Mouse (Mus musculus) retina, adult 2 months (tissue): ENCODE data around the gene Npdc1.
A peak's percentile ranks its signal among the peaks of the same experiment; 100 is the strongest.

Experiments used
- DNase-seq: peaks from one replicate; pipeline ENCODE4 v3.0.0-alpha.2; 2012; ENCODE audit warnings: low read depth, low spot score

The Npdc1 gene

DNA sequence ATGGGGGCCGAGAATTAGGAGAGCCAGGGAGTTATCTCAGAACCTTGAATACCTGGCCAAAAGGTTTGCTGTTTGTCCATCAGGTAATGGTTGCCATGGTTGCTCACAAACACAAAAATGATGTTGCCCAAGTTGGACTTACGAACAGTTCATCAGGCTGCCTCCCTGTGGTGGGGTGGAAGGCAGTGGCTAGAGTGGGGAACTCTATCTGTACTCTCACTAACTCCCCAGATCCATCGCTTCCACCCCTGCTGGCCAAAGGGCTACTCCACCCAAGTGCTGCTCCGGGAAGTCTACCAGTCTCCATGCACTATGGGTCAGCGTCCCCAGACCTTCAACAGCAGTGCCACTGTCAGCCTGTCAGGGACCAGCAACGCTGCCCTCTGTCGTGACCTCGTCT is at the start of gene Npdc1:
TSS of gene Npdc1 (plus strand) at position 301 of the 400 bp plus-strand sequence.
- DNase-seq = no peak

DNA sequence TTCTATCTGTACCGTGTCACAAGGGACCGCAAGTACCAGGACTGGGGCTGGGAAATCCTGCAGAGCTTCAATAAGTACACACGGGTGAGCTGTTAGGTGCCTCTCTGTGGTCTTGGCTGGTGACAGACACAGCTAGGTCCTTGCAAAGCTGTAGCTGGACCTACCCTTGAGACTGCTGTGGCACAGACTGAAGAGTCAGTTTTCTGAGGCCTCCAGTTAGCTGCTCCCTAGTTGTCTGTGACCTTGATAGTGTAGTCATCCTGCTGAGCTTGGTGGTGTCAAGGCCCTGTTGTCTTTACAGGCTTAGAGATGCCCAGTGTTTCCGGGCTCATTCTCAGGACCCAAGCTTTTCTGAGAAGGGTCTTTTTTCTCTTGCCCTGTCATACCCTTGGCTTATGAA is 49.7 kb upstream of the Npdc1 start:
- no peak for DNase-seq

DNA sequence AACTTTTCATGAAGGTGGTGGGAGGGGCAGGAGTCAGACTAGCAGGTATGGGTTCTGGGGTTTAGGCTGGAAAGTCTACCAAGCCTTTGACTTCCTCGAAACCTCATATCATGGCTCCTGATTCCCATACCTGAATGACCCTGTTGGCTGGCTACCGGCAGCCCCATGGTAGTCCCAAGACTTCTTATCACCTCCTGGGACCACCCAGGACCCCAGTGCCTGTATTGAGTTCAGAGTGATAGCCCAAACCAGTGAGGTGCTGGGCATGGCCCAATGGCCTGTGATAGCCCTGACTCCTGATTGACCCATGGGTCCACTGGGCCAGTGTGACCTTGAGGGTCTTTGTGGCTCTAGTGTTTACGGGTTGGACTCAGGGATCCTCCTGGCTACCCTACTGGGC is 48.5 kb upstream of the Npdc1 start:
- no peak for DNase-seq

DNA sequence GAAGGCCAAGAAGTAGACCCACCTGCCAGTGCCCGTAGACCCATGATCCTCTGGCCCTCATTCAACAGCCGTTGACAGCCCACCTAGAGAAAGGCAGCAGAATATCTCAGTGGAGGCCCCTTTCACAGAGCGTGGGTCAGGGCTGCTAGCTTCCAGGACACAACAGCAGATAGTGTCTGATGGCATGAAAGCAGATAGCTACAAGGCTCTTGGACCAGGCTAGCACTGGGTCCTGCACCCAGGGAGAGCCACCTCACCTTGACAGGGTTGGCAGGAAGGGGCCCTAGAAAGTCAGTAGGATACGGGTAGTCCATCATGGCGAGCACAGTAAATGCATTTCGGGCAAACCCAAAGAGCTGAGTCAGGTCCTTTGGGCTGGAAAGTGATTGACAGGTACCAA is 44.9 kb upstream of the Npdc1 start:
- DNase-seq = no peak

DNA sequence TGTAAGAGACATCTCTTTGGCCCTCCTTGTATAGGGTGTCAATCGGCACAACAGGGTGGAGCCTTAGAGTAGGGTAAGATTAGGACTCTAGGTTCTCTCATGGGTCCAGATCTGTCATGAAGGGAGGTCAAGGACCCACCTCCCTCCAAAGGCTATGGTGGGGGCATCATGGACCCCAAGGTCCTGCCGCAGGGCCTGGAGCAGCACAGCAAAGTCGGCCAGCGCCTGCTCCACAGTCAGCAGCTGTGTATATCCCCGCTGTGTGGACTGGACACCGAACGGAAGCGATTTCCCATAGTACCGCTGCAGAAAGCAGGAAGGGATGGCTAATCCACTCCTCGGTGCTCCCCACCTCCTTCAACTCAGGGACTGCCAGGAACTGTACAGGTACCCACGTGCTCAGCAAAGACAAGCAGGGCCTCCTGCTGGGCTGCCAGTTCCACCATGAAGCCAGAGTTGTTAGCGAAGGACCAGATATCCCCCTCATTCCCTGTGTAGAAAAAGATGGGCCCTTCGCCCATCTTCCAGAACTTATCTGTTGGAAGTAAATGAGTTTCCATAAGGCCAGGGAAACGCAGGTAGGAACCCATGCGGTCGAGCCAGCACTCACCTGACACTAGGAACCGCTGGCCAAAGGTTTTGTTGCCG is 43.6 kb upstream of the Npdc1 start:
- DNase-seq = no peak

DNA sequence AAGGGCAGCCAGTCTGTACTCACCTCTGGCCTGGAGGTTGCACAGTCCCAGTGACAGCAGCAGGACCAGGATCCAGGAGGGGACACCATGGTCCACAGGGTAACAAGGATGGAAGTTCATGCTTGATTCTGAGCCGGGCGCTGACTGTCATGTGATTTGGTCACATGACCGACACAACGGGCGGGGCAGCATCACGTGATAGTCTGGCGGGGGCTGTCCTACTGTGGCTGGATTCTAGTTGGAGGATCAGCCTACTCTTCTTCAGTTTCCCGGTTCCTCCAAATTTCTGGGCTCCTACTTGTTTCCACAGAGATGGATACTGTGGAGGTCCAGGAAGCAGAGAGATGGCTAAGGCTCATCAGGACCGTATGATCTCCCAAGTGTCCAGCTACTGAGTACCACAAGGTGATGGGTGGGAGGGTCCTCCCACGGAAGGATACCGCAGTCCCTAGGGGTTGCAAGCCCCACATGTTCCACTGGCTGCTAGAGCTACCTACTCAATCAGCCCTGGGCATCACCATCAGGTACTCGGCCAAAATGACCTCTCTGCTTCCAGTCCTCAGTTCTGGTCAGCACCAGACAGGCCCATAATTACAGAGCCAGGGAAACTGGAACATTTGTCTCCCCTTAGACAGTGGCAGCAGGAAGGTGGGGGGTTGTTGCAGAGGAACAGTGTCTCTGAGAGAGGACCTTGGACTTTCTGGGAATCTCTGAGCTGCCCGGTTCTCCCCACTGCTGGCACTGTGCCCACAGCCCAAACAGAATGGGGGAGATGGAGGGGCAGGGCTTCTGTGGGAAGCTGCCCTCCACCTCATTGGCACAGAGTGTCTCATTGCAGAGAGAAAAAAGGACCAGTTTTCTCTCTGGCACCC is 42.7 kb upstream of the Npdc1 start, which contains the start of gene Dpp7:
TSS of gene Dpp7 (minus strand) at position 152 of the 872 bp plus-strand sequence.
- peak; percentile 73 for DNase-seq

DNA sequence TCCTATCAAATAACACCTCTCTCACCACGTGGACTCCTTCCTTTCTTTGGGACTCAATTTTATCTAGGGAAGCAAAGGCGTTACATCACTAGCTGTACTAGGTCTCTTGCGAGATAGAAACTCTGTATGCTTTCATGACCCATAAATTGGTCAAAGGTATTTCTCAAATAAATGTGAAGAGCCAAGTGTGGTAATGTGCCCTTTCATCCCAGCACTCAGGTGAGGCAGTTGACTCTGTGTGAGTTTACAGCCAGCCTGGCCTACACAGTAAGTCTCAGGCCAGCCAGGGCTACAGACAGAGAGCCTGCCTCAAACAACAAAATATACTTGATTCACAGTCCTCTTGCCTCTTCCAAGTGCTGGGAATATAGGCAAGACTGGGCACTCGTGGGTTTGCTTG is 39.3 kb upstream of the Npdc1 start:
- no peak for DNase-seq

DNA sequence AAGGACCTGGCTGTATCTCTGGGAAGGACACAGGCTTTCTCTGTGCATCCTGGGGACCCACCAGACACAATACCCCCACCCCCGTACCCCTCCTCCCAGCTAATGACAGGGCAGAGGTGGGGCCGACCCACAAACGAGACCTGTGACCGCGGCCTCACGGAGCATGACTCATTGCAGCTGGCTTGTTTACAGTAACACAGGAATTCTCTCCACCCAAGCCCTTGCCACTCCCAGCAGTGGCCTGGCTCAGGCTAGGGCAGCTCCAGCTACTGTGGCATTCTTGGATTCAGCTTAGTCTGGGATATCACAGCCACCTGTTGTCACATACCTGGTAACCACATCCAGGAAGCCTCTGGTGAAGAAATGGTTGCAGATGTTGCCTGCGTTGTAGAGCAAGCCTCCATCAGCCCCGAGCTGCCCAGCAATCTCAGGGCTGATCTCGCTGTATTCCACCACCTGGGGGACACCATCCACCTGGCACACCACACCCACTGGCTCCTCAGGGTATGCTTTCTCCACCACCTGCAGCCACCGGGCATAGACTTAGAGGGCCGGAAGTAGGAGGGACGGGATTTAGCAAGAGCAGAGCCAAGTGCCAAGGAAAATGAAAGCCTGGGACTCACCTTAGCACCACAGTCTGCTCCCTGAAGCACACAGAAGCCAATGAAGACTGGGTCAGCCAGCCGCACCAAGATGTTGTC is 35.5 kb upstream of the Npdc1 start:
- DNase-seq = no peak

DNA sequence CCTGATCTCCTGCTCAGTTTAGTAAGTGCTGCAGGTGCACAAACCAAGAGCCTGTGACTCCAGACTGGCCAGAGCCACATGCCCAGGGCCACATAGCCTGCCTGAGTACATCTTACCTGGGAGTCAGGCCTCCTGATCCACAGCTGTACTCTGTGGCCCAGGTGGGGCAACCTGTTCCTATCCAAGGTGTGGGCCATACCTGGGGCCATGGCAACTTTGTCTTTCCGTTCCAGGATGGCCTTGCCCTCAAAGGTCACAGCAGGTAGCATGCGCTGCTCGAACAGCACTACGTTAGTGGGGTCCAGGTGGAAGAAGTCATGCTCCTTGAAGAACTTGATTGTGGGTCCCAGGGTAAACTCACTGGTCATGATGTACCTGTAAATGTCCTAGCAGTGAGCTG is 34.8 kb upstream of the Npdc1 start:
- no peak for DNase-seq

DNA sequence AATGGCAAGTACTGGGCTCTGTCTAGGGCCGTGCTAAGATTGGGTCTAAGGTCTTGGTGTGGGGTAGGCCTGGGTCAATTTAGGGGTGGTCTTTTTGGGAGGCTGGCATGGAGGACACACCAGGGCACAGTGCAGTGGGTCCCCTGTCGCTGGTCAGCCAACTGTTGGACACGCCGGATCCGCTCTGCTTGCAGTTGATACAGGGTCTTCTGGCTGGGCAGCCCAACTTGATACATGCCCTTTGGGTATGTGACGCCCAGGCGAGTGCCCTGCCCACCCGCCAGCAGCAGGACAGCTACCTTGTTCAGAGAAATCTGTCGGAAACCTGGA is 34.4 kb upstream of the Npdc1 start:
- no peak for DNase-seq

DNA sequence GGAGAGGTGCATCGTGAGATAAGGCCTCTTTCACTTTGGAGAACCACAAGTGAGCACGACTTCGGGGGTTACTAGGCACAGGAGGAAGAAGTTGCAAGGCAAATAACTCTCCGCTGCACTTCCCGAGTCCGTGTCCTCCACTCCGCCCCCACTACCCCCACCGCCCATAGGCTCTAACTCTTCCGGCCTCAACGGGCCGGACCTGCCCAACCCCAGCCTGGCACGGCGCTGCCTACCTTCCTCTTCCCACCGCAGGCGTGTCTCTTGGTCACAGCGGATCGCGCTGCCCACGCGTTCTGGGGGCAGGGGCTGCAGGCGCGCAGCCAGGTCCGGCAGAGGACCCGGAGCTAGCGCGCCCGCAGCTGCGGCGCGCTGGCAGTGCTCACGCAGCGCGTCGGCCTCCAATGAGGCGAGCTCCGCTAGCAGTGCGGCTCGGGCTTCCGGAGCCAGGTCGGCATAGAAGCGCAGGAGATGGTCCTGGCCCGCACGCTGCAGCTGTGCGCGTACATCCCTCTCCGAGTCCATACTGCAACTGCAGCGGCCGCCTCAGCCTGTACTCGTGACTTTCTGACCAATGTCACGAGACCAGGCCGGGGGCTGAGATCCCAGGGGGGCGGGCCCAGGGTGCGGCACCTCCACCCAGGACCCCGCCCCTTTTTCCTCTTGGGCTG is 33.9 kb upstream of the Npdc1 start, which contains the start of gene Uap1l1:
TSS of gene Uap1l1 (minus strand) at position 592 of the 671 bp plus-strand sequence.
- peak; percentile 23 for DNase-seq

DNA sequence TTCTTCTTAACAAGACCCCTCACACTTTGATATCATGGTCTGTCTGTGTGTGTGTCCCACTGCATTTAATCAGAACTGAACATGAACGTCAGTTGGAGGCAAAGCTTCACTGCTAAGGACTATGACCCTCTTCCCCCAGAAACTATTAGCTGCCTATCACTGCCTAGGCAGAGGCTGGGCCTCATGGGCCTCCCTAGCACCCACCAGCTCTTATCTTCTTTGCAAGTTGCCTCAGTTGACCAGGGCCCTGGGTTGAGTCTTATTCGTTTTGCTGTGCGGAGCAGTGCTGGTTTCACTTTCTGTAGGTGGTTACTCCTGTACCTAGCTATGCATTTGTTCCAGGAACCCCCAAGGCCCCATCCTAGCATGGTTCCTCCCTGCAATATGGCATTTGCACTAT is 29.2 kb upstream of the Npdc1 start:
- no peak for DNase-seq

DNA sequence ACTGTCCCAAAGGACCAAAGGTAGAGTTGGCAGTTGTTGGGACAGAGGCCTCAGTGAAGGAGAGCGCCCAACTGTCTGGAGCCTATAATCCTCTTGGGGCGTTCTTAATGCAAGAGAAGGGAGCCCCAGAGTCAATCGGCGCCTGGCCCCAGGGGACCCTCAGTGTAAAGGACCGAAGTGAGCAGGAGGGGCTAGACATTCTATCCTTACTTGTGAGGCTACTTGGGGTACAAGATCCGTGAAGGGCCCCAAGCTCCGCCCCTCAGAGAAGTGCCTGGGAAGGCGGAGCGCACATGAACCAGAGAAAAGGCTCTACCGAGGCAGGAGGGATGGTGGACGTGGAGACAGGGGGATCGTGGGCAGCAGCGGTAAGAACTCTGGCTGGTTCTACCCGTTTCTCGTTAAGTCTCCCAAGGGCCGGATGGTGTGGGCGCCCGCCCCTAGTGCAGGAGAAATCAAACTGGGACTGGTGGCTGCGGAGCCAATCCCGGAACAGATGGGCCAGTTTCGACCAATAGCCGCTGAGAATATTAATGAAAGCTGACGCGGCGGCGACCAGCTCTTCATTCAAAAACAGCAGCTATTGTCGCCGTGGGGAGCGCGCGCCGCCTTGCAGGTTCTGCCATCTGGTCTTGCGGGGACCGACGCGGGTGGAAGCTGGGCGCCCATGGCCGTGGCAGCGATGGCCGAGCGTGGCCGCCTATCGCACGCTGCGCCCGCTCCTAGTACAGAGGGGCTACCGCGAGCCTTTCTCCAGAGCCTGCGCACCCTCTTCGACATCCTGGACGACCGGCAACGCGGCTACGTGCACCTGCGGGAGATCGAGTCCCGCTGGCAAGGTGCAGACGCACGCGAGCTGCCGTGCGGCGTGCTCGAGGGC is 27.1 kb upstream of the Npdc1 start, which contains the start of gene Sapcd2:
TSS of gene Sapcd2 (plus strand) at position 558 of the 880 bp plus-strand sequence.
- DNase-seq = peak; percentile 54

DNA sequence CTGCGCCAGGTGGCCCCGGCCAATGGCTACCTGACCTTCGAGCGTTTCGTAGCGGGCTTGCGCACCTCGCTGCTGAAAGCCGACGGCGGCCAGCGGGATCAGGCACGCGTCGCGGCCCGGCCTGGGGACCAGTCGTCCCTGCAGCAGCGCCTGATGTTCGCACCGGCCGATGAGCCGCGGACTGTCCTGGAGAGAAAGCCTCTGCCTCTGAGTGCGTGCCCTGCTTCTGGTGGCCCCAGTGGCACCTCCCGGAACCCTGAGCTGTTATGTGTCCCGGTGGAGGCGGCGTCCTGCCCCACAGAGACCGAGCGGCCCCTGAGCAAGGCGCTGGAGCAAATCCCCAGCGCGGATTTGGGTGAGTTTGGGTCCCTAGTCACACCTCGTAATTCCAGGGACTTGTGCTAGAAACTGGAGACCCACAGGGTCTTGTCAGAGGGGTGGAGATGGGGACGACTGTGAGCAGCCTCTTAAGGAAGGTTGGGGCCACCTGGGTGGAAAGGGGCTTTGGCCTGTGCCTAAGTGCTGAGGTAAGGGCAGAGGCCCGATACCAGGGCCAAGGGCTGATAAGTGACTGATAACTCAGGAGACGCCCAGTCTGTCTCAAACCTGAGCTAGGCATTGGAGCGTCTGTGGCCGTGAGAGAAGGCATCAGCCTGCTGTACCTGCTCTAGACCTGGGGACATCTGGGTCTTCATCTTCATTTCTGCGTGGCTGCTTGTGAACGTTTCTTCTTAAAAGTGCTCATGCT is 26.3 kb upstream of the Npdc1 start:
- no peak for DNase-seq

DNA sequence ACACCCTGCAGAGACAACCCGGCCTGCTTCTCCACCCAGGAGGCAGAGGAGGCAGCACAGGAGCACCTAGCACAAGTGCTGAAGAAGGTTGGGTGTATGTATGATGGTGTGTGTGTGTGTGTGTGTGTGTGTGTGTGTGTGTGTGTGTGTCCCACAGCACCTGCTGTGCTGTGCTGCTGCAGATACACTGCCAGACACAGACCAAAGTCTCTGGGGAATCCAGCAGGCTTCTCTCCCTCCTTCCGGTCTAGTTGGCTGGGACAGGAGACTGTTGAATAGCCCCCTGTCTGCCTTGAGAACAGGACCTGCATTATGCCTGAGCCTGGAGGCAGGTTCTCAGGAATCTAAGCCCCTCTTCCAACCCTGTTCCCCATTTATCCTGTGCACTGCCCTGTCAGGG is 25.7 kb upstream of the Npdc1 start:
- no peak for DNase-seq

DNA sequence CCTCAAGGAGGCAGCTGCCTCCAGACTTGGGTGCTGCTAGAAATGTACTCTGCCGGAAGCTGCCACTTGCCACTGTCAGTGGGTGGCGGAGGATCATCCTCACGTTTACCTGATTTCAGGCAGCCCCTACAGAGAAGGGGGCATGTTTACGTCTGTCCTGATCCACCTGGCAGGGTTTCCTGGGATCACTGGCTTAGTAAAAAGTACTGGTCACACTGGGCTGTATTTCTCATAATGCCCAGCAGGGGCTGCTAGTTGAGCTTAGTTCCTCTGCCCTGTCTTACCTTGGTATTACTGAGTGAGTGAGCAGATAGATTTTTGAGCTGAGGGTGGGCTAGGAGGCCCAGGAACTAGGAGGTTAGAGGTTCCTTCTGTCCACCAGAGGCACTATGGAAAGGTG is 22.6 kb upstream of the Npdc1 start:
- DNase-seq = peak; percentile 41

DNA sequence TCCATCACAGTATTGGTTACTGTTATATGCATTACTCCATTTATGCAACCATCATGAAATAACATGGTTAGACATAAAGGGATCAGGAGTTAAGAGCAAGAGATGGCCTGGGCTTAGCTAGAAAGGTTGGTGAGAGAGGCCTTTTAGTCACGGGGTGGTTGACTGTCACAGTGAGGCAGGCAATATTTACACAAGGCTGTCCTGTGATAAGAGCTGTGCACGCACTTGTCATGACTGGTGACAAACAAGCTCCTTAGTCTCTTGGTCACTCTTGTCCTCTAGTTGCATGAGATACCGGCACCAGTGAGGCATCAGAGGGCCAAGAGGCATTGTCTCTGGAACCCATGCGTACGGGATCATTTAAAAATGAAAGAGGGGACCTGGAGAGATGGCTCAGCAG is 14.7 kb upstream of the Npdc1 start:
- DNase-seq = no peak

DNA sequence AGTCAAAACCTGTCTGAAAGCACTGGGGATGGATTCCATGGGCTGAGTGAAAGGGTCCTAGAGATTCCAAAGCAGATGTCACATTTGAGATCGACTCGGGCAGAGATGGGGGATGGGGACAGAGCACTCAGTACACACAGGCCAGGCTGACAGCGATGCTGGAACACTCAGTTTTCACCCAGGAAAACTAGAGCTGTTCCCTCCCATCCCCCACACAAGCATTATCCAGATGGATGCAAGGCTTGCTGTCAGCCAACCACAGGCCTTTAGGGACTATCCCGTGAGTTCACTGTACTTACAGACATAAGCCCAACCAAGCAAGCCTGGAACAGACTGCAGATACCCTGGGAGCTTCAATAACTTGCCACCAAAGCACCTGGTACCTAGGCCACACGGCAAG is 7.9 kb upstream of the Npdc1 start:
- DNase-seq = no peak

DNA sequence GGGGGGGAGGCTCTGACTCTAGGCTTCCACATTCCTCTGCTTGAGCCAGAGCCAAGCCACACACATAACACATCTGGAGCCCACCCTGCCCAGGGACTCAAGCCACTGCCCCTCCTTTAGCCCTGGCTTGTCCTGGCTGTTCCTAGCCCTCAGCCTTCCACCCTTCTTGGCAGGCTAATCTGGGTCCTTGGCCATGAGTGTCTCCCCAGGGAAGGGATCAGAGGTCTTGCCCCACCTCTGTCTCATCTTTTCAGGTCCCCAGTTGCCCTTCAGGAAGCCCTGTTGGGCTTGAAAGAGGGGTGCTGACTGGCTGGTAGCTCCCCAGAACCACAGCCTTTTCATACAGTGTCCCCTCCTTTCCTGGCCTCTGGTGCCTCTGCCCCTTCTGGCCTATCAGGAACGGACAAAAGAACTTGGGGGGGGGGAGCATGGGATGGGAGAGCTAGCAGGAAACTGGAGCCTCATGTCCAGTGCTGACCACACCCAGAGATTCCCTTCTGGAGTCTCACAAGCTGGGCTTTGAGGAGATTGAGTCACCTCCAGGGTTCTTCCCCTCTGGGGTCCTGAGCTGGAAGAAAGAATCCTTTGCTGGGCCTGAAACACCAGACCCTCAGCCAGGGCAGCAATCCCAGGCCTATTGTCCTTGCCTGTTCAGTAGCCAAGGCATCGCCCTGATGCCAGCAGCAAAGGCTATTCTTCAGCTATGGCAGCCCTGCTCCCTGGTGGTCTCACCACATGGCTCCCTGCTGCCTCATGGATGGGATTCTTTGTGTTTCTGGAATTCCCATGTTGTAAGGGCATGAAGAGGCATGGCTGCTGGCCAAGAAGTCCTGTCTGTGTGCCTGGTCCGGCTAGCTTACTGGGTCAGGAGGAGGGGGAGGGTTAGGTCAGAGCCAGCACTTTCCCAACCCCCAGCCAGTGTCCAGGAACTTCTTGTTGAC is 4.6 kb upstream of the Npdc1 start:
- DNase-seq = no peak
